Comparison of ENCODE assay signal across 11 mouse cellular contexts in genomic region chr15:30383075-30383842, GRCm38 (mm10).
DNase-seq lines count a peak whose midpoint lies in the region; ATAC-seq and TF ChIP-seq lines count a peak whose summit lies in the region.
"Had no signal": no experiment of that assay in that cellular context is flagged by ENCODE, and none has a peak within 500 bp of the region (broad histone marks: within the 10 kb centered on the region; RNA-seq: fewer than 3 reads in every experiment).

No protein-coding gene starts in this region.

- TF ChIP-seq CTCF in kidney, postnatal 0 days (IDR thresholded peaks at IDR 0.05; ENCODE audit: low read depth): no peak

- 30% methylated on average over 9 of the region's 9 CpGs for WGBS in kidney, postnatal 0 days
- WGBS in forebrain, embryonic 10.5 days: 22% methylated on average over 9 of the region's 9 CpGs

- H3K27ac ChIP-seq in kidney, postnatal 0 days: no peak overlapping the region
- H3K27ac ChIP-seq in forebrain, embryonic 10.5 days: no peak overlapping the region
- H3K27ac ChIP-seq: embryonic facial prominence, embryonic 15.5 days; neural tube, embryonic 13.5 days; stomach, postnatal 0 days had no signal

- H3K36me3 ChIP-seq in kidney, postnatal 0 days (ENCODE audit: insufficient read depth, low read length): no peaks in the 10 kb centered on the region
- H3K36me3 ChIP-seq in forebrain, embryonic 10.5 days (replicated peaks): no peaks in the 10 kb centered on the region
- H3K36me3 ChIP-seq: embryonic facial prominence, embryonic 15.5 days; neural tube, embryonic 13.5 days had no signal

- no peak overlapping the region for H3K4me3 ChIP-seq in kidney, postnatal 0 days (replicated peaks; ENCODE audit: low read depth, low read length)
- no peak overlapping the region for H3K4me3 ChIP-seq in forebrain, embryonic 10.5 days
- H3K4me3 ChIP-seq: embryonic facial prominence, embryonic 15.5 days; neural tube, embryonic 13.5 days had no signal

- H3K27me3 ChIP-seq in kidney, postnatal 0 days (ENCODE audit: insufficient read depth, low read length): no peaks in the 10 kb centered on the region
- peaks cover 7% of the 10 kb centered on the region for H3K27me3 ChIP-seq in forebrain, embryonic 10.5 days (ENCODE audit: poor library complexity, severe bottlenecking)
- H3K27me3 ChIP-seq: embryonic facial prominence, embryonic 15.5 days; neural tube, embryonic 13.5 days had no signal

- H3K9me3 ChIP-seq in kidney, postnatal 0 days (replicated peaks; ENCODE audit: low read length): no peaks in the 10 kb centered on the region
- H3K9me3 ChIP-seq in forebrain, embryonic 10.5 days: no peaks in the 10 kb centered on the region
- H3K9me3 ChIP-seq: embryonic facial prominence, embryonic 15.5 days; neural tube, embryonic 13.5 days had no signal

- no peak for ATAC-seq in kidney, postnatal 0 days (replicated peaks; ENCODE audit: low FRiP score, low read depth)

- H3K4me1 ChIP-seq in kidney, postnatal 0 days (replicated peaks; ENCODE audit: insufficient read depth, low read length): no peaks in the 10 kb centered on the region
- peaks cover 38% of the 10 kb centered on the region for H3K4me1 ChIP-seq in forebrain, embryonic 10.5 days
- H3K4me1 ChIP-seq: embryonic facial prominence, embryonic 15.5 days had no signal

- no peak overlapping the region for H3K9ac ChIP-seq in kidney, postnatal 0 days (ENCODE audit: low read depth, low read length)
- H3K9ac ChIP-seq: embryonic facial prominence, embryonic 15.5 days; neural tube, embryonic 13.5 days had no signal

- peak; percentile 2 for DNase-seq in kidney, postnatal 0 days (ENCODE audit: low spot score)
- DNase-seq in kidney, adult 8-10 months: no peak
- peak; percentile 75 for DNase-seq in WW6 (ENCODE audit: low read depth, low spot score)
- DNase-seq in forebrain, embryonic 10.5 days (ENCODE audit: extremely low spot score, low spot score): peak; percentile 17
- DNase-seq in lung, postnatal 10 days: peak; percentile 38
- DNase-seq in cerebellum, adult 8-10 months: no peak
- no peak for DNase-seq in kidney, postnatal 25 days
- DNase-seq: gastrocnemius, postnatal 10 days had no signal

- no peak overlapping the region for H3K4me2 ChIP-seq in kidney, postnatal 0 days (ENCODE audit: low read length)
- H3K4me2 ChIP-seq: embryonic facial prominence, embryonic 15.5 days; neural tube, embryonic 13.5 days had no signal

Comparison
In these comparisons a context has a peak if more than half of its experiments do, and no peak if none do; other contexts are left out.
1. DNase-seq: peak in kidney, postnatal 0 days (single experiment), WW6 (single experiment), forebrain, embryonic 10.5 days (single experiment) and lung, postnatal 10 days (single experiment); none in kidney, adult 8-10 months (0 of 2), cerebellum, adult 8-10 months (single experiment) and kidney, postnatal 25 days (0 of 2).